Mouse (Mus musculus) kidney, adult 8-10 months (tissue): ENCODE measurements at regions not wholly inside any gene's neighbourhood (a gene's known extent, or its start where the extent isn't known, plus 50 kb on each side); places are given as distances from the start of the nearest gene placed in this dataset.
A peak's percentile ranks its signal among the peaks of the same experiment; 100 is the strongest.
"Not testable (repeated sequence)": the region's sequence is repeated elsewhere in the genome, so short reads cannot be mapped to it uniquely, and the experiment has no call there.

Experiments used
- DNase-seq, 2 experiments: peaks; one replicate each; pipeline ENCODE4 v3.0.0; 2022

DNA sequence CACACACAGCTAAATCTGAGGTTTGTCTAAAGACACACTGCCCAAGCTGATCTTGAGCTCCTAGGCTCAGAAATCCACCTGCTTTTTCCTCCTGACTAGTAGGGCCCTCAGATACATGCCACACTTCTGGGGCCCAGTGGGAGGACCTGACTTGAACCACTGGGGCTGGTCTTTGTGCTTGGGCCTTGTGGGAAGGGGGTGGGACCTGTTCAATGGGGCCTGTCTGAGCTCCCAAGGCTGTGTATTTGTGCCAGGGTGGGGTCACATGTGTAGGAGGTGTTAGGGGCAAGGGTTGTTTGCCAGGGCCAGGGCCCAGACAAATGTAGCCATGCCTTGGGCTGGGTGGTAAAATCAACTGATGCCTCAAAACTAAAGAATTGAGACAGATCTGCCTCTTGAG is 56.8 kb downstream of the Gm8765 start:
- DNase-seq = not testable (repeated sequence)

DNA sequence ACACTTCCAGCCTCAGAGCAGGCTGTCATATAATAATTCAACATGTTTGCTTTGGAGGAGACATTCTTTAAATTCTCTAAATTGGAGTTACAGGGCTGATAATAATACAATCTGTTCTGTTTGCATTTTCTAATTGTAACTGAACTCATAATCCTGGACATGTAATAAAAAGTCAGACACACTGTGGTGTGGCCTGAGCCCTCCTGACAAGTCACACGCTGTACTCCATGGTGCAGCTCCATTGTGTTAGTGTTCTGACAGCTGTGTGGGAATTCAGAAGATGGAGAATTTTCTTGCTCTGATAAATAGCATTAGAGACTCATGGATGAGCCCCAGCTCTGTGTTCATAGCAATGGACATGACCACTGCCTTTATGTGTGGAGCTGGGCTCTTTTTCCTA is 58.2 kb downstream of the Gm8765 start:
- not testable (repeated sequence) for DNase-seq

DNA sequence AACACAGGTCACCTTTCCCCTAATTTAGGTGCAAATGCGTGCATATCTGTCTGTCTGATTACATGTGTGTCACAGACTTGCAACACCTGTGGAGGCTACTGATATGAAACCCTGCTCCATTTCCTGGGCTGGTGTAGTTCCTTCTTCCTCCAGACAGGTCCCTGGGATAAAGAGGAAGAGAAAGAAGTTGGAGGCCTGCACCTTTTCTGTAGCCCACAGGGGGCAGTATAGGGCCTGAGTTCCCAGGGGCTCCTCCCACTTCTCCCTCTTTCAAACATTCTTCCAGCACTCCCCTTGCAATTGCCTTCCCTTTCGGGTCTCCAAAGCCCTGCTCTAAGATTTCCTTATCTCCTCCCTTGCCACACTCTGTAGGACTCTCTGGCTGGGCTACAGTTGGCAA is 66.5 kb downstream of the Gm8765 start:
- DNase-seq = no peak

DNA sequence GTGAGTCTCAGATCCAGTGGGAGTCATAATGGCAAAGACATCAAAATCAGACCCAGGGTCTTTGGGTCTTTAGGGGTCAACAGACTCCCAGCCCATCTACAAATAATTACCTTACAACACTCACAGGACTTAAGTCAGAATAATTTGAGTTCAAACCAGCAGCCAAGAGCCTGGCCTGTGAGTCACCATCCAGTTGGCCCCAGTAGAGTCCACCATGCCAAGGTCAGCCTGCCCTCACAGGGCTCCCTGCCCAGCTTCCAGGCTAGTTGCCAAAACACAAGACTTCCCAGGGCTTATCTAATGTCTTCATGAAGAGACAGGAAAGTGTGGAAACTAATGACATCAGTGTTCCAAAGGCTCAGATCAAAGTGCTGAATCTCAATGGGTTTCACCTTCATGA is 81.9 kb downstream of the Gm8765 start:
- not testable (repeated sequence) for DNase-seq

DNA sequence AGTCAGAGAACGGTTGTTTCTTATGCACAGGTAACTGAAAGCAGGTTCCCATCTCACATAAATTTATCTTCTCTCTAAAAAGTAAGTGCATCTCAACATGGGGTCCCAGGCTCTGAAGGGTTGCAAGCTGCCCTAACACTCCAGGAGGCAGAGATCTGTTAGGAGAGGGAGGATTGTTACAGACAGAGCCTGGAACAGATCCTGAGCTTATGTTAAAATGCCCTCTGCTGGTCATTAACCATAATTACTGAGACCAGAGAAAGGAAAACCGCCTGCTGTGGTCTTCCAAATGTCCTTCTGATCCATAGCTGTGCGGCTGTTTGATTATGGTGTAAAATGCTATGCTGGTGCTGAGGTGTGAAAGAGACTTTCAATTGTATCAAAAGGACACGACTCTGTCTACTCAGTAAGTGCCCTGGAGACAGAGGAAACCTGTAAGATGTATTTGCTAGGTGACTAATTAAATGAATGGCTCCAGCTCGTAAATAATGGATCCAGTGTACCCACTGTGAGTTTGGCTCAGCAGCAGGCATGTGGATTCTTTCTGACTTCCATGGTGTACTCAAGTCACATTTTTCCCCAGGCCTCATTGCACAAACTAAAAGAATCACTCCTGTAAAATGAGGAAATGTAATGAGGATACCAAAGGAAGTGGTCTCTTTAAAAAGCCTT is 131.9 kb downstream of the Gm8765 start:
- DNase-seq = peak in 1 of 2 experiments; percentile 4
